Mouse (Mus musculus): ENCODE data around the gene Armc9. TPM values are rescaled to one million over a fixed set of nuclear protein-coding genes. Genes with fewer than 3 reads are reported as not detected.

Armc9 gene
- polyA plus RNA-seq, 1 experiment from 2014 or later = 17.4 TPM

DNA sequence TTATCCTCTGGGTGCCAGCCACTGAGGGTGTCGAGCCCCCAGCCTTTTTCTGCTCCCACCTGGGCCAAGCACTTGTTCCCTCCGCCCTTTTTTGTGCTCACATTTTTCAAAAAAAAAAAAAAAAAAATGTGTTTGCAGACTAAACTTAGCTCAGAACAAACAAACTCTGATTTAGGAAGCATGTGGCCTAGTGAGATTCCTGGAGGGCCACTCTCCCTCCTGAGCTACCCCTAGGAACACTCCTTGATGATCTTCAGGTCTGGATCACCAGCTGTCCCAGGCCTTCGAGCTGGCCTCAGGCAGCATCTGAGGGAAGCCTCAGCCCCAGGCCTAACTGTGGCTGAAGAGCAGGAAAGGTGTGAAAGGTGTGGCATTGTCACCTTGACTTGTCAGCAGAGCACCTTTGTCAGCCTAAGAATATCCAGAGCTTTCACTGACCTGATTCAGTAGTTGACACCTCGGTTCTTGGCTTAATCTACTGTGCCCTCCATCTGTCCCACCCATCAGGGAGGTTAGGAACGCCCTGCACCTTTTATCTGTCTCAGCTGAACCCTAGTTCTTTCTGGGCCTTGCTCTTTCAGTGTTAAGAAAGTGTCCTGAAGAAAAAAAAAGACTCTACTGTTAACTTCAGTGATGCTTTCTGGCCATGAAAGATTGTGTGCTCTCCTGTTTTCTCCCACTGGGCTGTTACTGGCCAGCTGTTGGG, 27.6 kb downstream of the Armc9 start:
- 83% methylated on average over 5 of the region's 5 CpGs for WGBS
- H3K36me3 ChIP-seq (ENCODE audit: control insufficient read depth, insufficient read depth, low read length) = peaks cover 7% of the 10 kb centered on the region; the same call in 1 of the 2 replicates
- H3K4me1 ChIP-seq (ENCODE audit: control insufficient read depth, insufficient read depth, low read length) = no peaks in the 10 kb centered on the region
- DNase-seq (ENCODE audit: low spot score) (no peak), ATAC-seq (ENCODE audit: low read depth) (no peak)
- no peak overlapping the region for H3K9ac ChIP-seq (ENCODE audit: low read depth, low read length)
- H3K9me3 ChIP-seq (ENCODE audit: control insufficient read depth, low read length) = no peaks in the 10 kb centered on the region
- H3K27ac ChIP-seq (replicated peaks; ENCODE audit: low read depth, low read length) = no peak overlapping the region
- no peak overlapping the region for H3K4me2 ChIP-seq (ENCODE audit: low read depth, low read length)
- H3K27me3 ChIP-seq (replicated peaks; ENCODE audit: control insufficient read depth, insufficient read depth, low read length) = no peaks in the 10 kb centered on the region
- H3K4me3 ChIP-seq (ENCODE audit: low read depth, low read length) = no peak overlapping the region

DNA sequence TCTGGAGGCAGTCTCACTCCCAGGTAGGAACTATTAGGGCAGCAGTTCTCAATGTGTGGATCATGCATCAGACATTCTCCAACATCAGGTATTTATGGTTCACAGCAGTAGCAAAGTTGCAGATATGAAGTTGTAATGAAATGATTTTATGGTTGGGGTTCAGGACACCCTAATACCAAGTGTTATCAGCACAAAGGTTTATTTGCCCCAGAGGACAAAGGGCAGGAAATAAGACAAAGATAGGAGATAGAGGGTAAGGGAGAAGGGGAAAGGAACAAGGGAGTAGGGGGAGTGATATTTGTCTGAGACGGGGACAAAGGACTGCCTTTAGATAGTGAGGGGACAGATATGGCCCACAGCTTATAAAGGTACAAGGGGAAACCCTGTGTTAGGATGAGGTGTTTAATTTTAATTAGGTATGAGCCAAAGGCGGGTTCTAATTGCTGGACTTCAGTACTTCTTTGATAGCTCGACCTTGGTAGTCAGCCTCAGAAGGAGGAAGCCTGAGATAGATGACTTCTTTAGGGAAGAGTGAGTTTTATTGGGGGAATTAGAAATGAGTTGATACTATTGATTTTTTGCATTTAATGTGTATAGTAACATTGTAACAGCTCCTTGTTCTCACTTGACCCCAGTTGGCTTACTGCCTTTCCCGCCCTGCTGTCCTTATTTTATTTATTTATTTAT, 29.1 kb downstream of the Armc9 start:
- H3K9me3 ChIP-seq (ENCODE audit: control insufficient read depth, low read length) = no peaks in the 10 kb centered on the region

GRCm38 (mm10) chr1:86186762-86187161, 32.2 kb downstream of the Armc9 start:
- no peak overlapping the region for H3K9ac ChIP-seq (ENCODE audit: low read depth, low read length)
- H3K4me3 ChIP-seq (ENCODE audit: low read depth, low read length) = no peak overlapping the region
- H3K4me1 ChIP-seq (ENCODE audit: control insufficient read depth, insufficient read depth, low read length) = no peaks in the 10 kb centered on the region
- H3K4me2 ChIP-seq (ENCODE audit: low read depth, low read length) = no peak overlapping the region
- no peak for ATAC-seq (ENCODE audit: low read depth)
- H3K27me3 ChIP-seq (replicated peaks; ENCODE audit: control insufficient read depth, insufficient read depth, low read length) = no peaks in the 10 kb centered on the region
- 77% methylated on average over 7 of the region's 7 CpGs for WGBS
- no peak for DNase-seq (ENCODE audit: low spot score)
- H3K36me3 ChIP-seq (ENCODE audit: control insufficient read depth, insufficient read depth, low read length) = peaks cover 22% of the 10 kb centered on the region
- no peaks in the 10 kb centered on the region for H3K9me3 ChIP-seq (ENCODE audit: control insufficient read depth, low read length)
- H3K27ac ChIP-seq (replicated peaks; ENCODE audit: low read depth, low read length) = no peak overlapping the region

More for the DNA sequence above, 29.1 kb downstream of the Armc9 start:
- WGBS = 84% methylated on average over 4 of the region's 4 CpGs
- Histone ChIP-seq H3K4me1 (ENCODE audit: control insufficient read depth, insufficient read depth, low read length) (no peaks in the 10 kb centered on the region), H3K9ac (ENCODE audit: low read depth, low read length) (no peak overlapping the region), H3K4me3 (ENCODE audit: low read depth, low read length) (no peak overlapping the region), H3K27ac (replicated peaks; ENCODE audit: low read depth, low read length) (no peak overlapping the region), H3K36me3 (ENCODE audit: control insufficient read depth, insufficient read depth, low read length) (0 out of 2 replicates have a peak, but pooled peaks cover 7% of the 10 kb centered on the region), H3K27me3 (replicated peaks; ENCODE audit: control insufficient read depth, insufficient read depth, low read length) (no peaks in the 10 kb centered on the region), H3K4me2 (ENCODE audit: low read depth, low read length) (no peak overlapping the region)
- ATAC-seq (ENCODE audit: low read depth) = no peak
- no peak for DNase-seq (ENCODE audit: low spot score)

GRCm38 (mm10) chr1:86187856-86188255, 33.3 kb downstream of the Armc9 start:
- no peak overlapping the region for H3K4me3 ChIP-seq (ENCODE audit: low read depth, low read length)
- 72% methylated on average over 2 of the region's 2 CpGs for WGBS
- H3K36me3 ChIP-seq (ENCODE audit: control insufficient read depth, insufficient read depth, low read length) = peaks cover 18% of the 10 kb centered on the region
- H3K4me1 ChIP-seq (ENCODE audit: control insufficient read depth, insufficient read depth, low read length) = no peaks in the 10 kb centered on the region
- no peak overlapping the region for H3K9ac ChIP-seq (ENCODE audit: low read depth, low read length)
- H3K27ac ChIP-seq (replicated peaks; ENCODE audit: low read depth, low read length) = no peak overlapping the region
- H3K4me2 ChIP-seq (ENCODE audit: low read depth, low read length) = no peak overlapping the region
- no peak for ATAC-seq (ENCODE audit: low read depth)
- no peaks in the 10 kb centered on the region for H3K27me3 ChIP-seq (replicated peaks; ENCODE audit: control insufficient read depth, insufficient read depth, low read length)
- H3K9me3 ChIP-seq (ENCODE audit: control insufficient read depth, low read length) = no peaks in the 10 kb centered on the region
- no peak for DNase-seq (ENCODE audit: low spot score)

DNA sequence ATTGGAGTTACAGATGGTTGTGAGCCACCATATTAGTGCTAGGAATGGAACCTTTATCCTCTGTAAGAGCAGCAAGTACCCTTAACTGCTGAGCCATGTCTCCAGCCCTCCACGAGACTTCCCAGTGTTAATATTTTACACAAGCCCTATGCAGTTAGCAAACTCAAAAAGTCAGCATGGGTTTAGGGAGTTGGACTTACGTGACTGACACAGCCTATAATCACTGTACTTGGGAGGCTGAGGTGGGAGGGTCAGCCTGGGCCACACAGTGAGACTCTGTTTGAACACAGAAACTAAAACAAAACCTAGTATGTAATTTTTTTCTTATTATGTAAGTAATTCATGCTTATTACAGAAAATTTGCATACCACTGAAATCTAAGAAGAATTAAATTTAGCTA, 33.7 kb downstream of the Armc9 start:
- Histone ChIP-seq H3K27ac (replicated peaks; ENCODE audit: low read depth, low read length) (no peak overlapping the region), H3K4me3 (ENCODE audit: low read depth, low read length) (no peak overlapping the region), H3K4me1 (ENCODE audit: control insufficient read depth, insufficient read depth, low read length) (no peaks in the 10 kb centered on the region), H3K27me3 (replicated peaks; ENCODE audit: control insufficient read depth, insufficient read depth, low read length) (no peaks in the 10 kb centered on the region), H3K9ac (ENCODE audit: low read depth, low read length) (no peak overlapping the region), H3K9me3 (ENCODE audit: control insufficient read depth, low read length) (no peaks in the 10 kb centered on the region), H3K4me2 (ENCODE audit: low read depth, low read length) (no peak overlapping the region), H3K36me3 (ENCODE audit: control insufficient read depth, insufficient read depth, low read length) (peaks cover 15% of the 10 kb centered on the region)
- 71% methylated on average over 2 of the region's 2 CpGs for WGBS
- DNase-seq (ENCODE audit: low spot score) = peak; percentile 16
- ATAC-seq (ENCODE audit: low read depth) = no peak

GRCm38 (mm10) chr1:86189034-86189702, 34.6 kb downstream of the Armc9 start:
- Histone ChIP-seq H3K4me3 (ENCODE audit: low read depth, low read length) (no peak overlapping the region), H3K36me3 (ENCODE audit: control insufficient read depth, insufficient read depth, low read length) (peaks cover 15% of the 10 kb centered on the region), H3K4me1 (ENCODE audit: control insufficient read depth, insufficient read depth, low read length) (no peaks in the 10 kb centered on the region), H3K27ac (replicated peaks; ENCODE audit: low read depth, low read length) (no peak overlapping the region), H3K9ac (ENCODE audit: low read depth, low read length) (no peak overlapping the region), H3K27me3 (replicated peaks; ENCODE audit: control insufficient read depth, insufficient read depth, low read length) (no peaks in the 10 kb centered on the region), H3K4me2 (ENCODE audit: low read depth, low read length) (no peak overlapping the region), H3K9me3 (ENCODE audit: control insufficient read depth, low read length) (no peaks in the 10 kb centered on the region)
- no peak for ATAC-seq (ENCODE audit: low read depth)
- 78% methylated on average over 6 of the region's 6 CpGs for WGBS
- no peak for DNase-seq (ENCODE audit: low spot score)

GRCm38 (mm10) chr1:86190843-86191242, 36.3 kb downstream of the Armc9 start:
- H3K4me2 ChIP-seq (ENCODE audit: low read depth, low read length) = no peak overlapping the region
- no peak overlapping the region for H3K9ac ChIP-seq (ENCODE audit: low read depth, low read length)
- H3K9me3 ChIP-seq (ENCODE audit: control insufficient read depth, low read length) = no peaks in the 10 kb centered on the region
- no peak overlapping the region for H3K4me3 ChIP-seq (ENCODE audit: low read depth, low read length)
- WGBS = 81% methylated on average over 6 of the region's 6 CpGs
- H3K4me1 ChIP-seq (ENCODE audit: control insufficient read depth, insufficient read depth, low read length) = no peaks in the 10 kb centered on the region
- H3K27me3 ChIP-seq (replicated peaks; ENCODE audit: control insufficient read depth, insufficient read depth, low read length) = no peaks in the 10 kb centered on the region
- H3K27ac ChIP-seq (replicated peaks; ENCODE audit: low read depth, low read length) = no peak overlapping the region
- ATAC-seq (ENCODE audit: low read depth) = no peak
- no peak for DNase-seq (ENCODE audit: low spot score)
- peaks cover 25% of the 10 kb centered on the region for H3K36me3 ChIP-seq (ENCODE audit: control insufficient read depth, insufficient read depth, low read length)

GRCm38 (mm10) chr1:86194044-86194443, 39.5 kb downstream of the Armc9 start:
- no peaks in the 10 kb centered on the region for H3K4me1 ChIP-seq (ENCODE audit: control insufficient read depth, insufficient read depth, low read length)
- WGBS = 74% methylated on average over 7 of the region's 7 CpGs
- H3K27ac ChIP-seq (replicated peaks; ENCODE audit: low read depth, low read length) = no peak overlapping the region
- no peak for ATAC-seq (ENCODE audit: low read depth)
- H3K4me3 ChIP-seq (ENCODE audit: low read depth, low read length) = no peak overlapping the region
- no peaks in the 10 kb centered on the region for H3K9me3 ChIP-seq (ENCODE audit: control insufficient read depth, low read length)
- no peaks in the 10 kb centered on the region for H3K27me3 ChIP-seq (replicated peaks; ENCODE audit: control insufficient read depth, insufficient read depth, low read length)
- no peak overlapping the region for H3K9ac ChIP-seq (ENCODE audit: low read depth, low read length)
- H3K36me3 ChIP-seq (ENCODE audit: control insufficient read depth, insufficient read depth, low read length) = peaks cover 51% of the 10 kb centered on the region
- no peak for DNase-seq (ENCODE audit: low spot score)
- H3K4me2 ChIP-seq (ENCODE audit: low read depth, low read length) = no peak overlapping the region

Data from embryonic facial prominence, embryonic 14.5 days (tissue).